Mouse (Mus musculus) small intestine, adult 2 months (tissue): ENCODE measurements around the gene Trim46.

ENCODE experiments used
- CTCF ChIP-seq: fragments of 200-500 bp; IDR thresholded peaks from 2 replicates; pipeline ENCODE4 v1.5.1; 2012; ENCODE audit warnings: low read depth, mild to moderate bottlenecking, control low read depth, inconsistent platforms, low read length, moderate library complexity, mixed read lengths; ENCODE audit not compliant: insufficient replicate concordance, insufficient read length; ENCODE audit errors: extremely low read depth
- POLR2A ChIP-seq: fragments of 200-500 bp; IDR thresholded peaks from 2 replicates; pipeline ENCODE4 v1.6.1; 2012; ENCODE audit warnings: low read depth, mild to moderate bottlenecking, control low read depth, inconsistent platforms, low read length, moderate library complexity

DNA sequence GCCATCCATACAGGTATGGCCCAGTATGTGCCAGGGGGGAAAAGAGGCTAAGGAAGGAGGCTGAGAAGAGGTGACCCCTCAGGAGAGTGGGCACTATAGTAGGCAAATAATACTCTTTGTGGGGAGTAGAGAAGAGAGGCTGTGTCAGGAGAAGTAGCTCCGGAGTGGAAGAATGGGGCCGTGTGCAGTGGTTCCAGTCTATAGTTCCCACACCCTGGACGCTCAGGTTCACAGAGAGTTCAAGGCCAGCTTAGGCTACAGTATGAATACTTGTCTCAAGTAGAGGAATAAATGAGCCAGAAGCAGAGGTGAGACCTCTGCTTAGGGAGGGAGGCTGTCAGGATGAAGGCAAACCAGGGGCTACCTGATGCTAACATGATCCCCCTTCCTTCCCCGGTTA is 16.8 kb downstream of the Trim46 start:
- no peak for TF ChIP-seq POLR2A
- TF ChIP-seq CTCF: no peak
